Mouse (Mus musculus) thymus, adult 2 months (tissue): ENCODE measurements around the gene Sema4g. TPM values are rescaled to one million over a fixed set of nuclear protein-coding genes. Genes with fewer than 3 reads are reported as not detected.

Source experiments
- DNase-seq: peaks from one replicate; pipeline ENCODE4 v3.0.0; 2021
- H3K27ac ChIP-seq: fragments of 200-500 bp; 2 replicates; pipeline ENCODE4 v1.5.1; 2012; ENCODE audit warnings: low read length, control low read depth; ENCODE audit not compliant: control insufficient read depth, insufficient read depth
- H3K27me3 ChIP-seq: fragments of 200-500 bp; 2 replicates; pipeline ENCODE4 v1.6.1; 2012; ENCODE audit warnings: mild to moderate bottlenecking, low read length, moderate library complexity, mixed read lengths; ENCODE audit not compliant: control insufficient read depth, insufficient read depth
- H3K36me3 ChIP-seq: fragments of 200-500 bp; 2 replicates; pipeline ENCODE4 v1.6.1; 2012; ENCODE audit warnings: mild to moderate bottlenecking, low read length, moderate library complexity; ENCODE audit not compliant: control insufficient read depth, insufficient read depth
- H3K4me1 ChIP-seq: fragments of 200-500 bp; replicated peaks from 2 replicates; pipeline ENCODE4 v1.6.1; 2012; ENCODE audit warnings: low read length; ENCODE audit not compliant: control insufficient read depth, insufficient read depth
- H3K4me3 ChIP-seq: fragments of 200-500 bp; 2 replicates; pipeline ENCODE4 v1.5.1; 2012; ENCODE audit warnings: mild to moderate bottlenecking, low read length, control low read depth, moderate library complexity; ENCODE audit not compliant: control insufficient read depth, insufficient read depth
- CTCF ChIP-seq: fragments of 200-500 bp; IDR thresholded peaks from 2 replicates; pipeline ENCODE4 v1.5.1; 2012; ENCODE audit warnings: mild to moderate bottlenecking, control low read depth, low read length, moderate library complexity, borderline replicate concordance; ENCODE audit not compliant: control insufficient read depth, poor library complexity, insufficient read depth; ENCODE audit errors: extremely low read depth
- POLR2A ChIP-seq: fragments of 200-500 bp; IDR thresholded peaks from 2 replicates; pipeline ENCODE4 v1.6.1; 2012; ENCODE audit warnings: mild to moderate bottlenecking, low read length, control low read depth, moderate library complexity; ENCODE audit not compliant: control insufficient read depth, poor library complexity, insufficient read depth; ENCODE audit errors: extremely low read depth
- WGBS: fragments of 180-500 bp; shearing (Covaris S2); methylation state at CpG from one replicate; pipeline ENCODE4 v1.1.7; 2018; 5-methylcytosine and 5-hydroxymethylcytosine counted together
- polyA plus RNA-seq: library from polyadenylated mRNA; depleted of rRNA; stranded (reverse); fragments of >200 nt; gene quantifications from 2 replicates; pipeline ENCODE4 v1.2.3, GENCODE M21; 2012

The Sema4g gene
- polyA plus RNA-seq, 1 experiment = 13.7 TPM

DNA sequence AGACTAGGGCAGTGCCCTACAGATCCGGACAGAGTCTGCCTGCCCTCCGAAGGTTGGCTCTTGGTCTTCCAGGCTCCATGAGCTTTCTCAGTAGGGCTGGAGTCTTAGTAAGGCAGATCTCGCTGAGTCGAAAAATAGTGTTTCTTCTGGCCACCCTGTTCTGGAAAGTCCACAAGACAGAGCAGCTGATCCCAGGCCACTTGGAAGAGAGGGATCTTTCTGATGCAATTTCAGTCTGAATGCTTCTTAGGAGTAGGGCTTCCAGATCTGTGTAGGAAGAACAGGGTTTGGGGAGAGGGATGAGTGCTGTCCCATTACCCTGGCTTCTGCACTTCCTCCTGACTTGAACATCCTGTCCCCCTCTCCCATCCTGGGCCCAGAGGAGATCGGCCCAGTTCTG, 56.8 kb downstream of the Sema4g start, which contains the start of gene Pdzd7:
Gene Pdzd7, minus strand, starts transcription at position 67 of the 400 bp plus-strand sequence.
- TF ChIP-seq CTCF (no peak), POLR2A (no peak)
- H3K27me3 ChIP-seq = no peaks in the 10 kb centered on the region; the same call in 1 of the 2 replicates

DNA sequence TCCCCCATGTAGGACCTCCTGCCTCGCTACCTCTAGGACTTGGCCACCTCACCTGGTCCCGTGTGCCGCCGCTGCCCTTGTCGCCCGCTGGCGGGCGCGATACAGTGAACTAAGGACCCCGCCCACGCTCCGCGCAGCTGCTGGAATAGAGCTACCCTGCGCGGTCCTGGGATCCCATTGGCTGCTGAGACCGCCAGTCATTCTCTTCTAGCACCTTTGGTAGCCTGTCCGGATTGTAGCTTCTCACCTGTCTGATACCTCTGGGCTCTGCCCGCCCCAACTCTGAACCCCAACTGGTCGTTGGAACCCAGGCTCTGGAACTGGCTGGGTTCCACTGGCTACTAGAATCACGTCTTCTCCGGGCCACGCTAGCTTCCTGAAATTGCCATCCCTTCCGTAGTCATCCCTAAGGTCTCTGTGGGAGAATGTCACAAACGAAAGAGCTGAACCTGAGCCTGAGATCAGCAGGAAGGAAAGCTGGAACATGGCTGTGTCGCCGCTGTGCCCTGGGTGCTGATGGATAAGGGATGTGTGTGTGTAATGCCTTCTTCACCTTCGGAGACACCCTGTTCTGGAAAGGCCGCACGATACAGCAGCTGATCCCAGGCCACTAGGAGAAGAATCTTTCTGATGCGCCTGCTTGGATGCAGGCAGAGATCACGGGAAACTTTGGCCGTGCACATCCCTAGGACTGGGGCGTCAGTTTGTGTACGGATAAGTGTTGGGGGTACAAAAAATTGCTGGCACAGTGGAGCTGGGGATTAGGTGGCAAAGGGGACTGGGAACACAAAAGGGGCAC, 57.8 kb downstream of the Sema4g start:
- peak; percentile 82 for DNase-seq
- Histone ChIP-seq H3K4me1 (peaks cover 21% of the 10 kb centered on the region), H3K4me3 (peak overlapping the region; percentile 76), H3K27me3 (no peaks in the 10 kb centered on the region; the same call in 1 of the 2 replicates), H3K27ac (0 out of 2 replicates have a peak overlapping the region, but pooled peaks have one; percentile 0), H3K36me3 (no peaks in the 10 kb centered on the region; the same call in 1 of the 2 replicates)
- 3% methylated on average over 34 of the region's 34 CpGs for WGBS
- TF ChIP-seq CTCF (no peak; the same call in 1 of the 2 replicates), POLR2A (no peak)

More for the DNA sequence above, 56.8 kb downstream of the Sema4g start, which contains the start of gene Pdzd7:
- Histone ChIP-seq H3K4me3 (peak within 1 kb of the TSS; percentile 76), H3K4me1 (peaks cover 21% of the 10 kb centered on the region), H3K36me3 (no peaks in the 10 kb centered on the region; the same call in 1 of the 2 replicates), H3K27ac (no peak within 1 kb of the TSS)
- DNase-seq = no peak
- WGBS = 80% methylated on average over 5 of the region's 5 CpGs

DNA sequence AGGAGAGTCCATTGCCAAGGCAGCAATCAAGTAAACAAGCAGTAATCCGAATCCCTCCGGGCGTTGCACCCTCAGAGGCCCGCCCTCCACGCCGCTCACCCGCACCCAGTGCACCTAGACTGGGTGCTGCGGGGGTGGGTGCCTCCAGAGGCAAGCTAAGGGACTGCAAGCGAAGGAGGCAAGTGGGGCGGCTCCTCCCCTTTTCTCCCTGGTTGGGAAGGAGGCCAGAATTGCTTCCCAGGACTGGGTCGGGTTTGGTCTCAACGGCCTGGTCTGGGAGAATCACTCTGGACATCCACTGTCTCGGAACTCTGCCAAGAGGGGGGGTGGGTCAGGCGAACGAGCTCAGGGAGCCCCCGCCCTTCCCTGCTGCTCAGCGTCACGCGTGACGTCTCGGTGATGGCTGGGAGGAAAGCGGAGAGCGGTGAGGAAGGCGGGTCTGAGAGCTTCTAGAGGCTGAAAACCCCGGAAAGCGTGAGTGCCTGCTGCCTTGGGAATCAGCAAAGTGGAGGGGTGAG, 58.6 kb downstream of the Sema4g start, which contains the start of gene Sfxn3:
Gene Sfxn3, plus strand, starts transcription at position 87 of the 518 bp plus-strand sequence.
- Histone ChIP-seq H3K4me1 (peaks cover 21% of the 10 kb centered on the region), H3K27me3 (no peaks in the 10 kb centered on the region; the same call in 1 of the 2 replicates), H3K36me3 (no peaks in the 10 kb centered on the region; the same call in 1 of the 2 replicates), H3K27ac (peak within 1 kb of the TSS; percentile 88), H3K4me3 (peak within 1 kb of the TSS; percentile 76)
- DNase-seq = peak; percentile 89
- WGBS = 0% methylated on average over 26 of the region's 26 CpGs
- TF ChIP-seq CTCF (peak; percentile 85), POLR2A (peak; percentile 80; the same call in 1 of the 2 replicates)

DNA sequence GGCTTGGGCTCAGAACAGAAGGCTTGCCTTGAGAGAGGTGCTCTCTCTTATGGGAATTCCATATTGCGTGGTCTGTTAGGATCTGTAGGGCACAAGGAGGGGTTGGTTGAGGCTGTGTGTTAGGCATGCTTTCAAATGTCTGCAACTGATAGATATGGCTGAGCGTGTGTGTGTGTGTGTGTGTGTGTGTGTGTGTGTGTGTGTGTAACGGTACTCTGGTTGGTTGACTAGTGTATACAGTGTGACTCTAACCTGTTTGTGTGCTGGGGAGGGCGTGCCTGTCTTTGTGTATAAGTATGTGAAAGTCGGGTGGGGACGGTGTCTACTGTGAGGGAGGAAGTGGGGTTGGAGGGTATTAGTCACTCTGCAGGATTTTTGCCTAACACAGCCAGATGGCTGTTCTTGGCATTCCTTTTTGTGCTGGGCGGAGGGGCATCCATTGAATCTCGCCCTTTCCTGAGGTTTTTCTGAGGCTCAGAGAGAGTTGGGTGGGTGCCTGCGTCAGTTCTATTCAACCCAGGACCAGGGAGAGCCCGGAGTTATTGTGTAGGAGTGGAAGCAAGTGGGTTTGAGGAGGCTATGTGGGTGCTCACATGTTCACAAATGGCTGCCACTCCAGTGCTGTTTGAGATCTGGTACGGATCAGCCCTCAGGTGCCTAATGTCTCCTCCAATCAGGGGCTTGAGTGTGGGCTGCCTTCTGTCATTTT, 59.2 kb downstream of the Sema4g start:
- Histone ChIP-seq H3K27ac (peak overlapping the region; percentile 88), H3K4me1 (peaks cover 21% of the 10 kb centered on the region), H3K4me3 (peak overlapping the region; percentile 76), H3K27me3 (no peaks in the 10 kb centered on the region; the same call in 1 of the 2 replicates), H3K36me3 (peaks cover 6% of the 10 kb centered on the region; the same call in 1 of the 2 replicates)
- DNase-seq = peak; percentile 59
- WGBS = 7% methylated on average over 11 of the region's 11 CpGs
- no peak for TF ChIP-seq POLR2A
- no peak for TF ChIP-seq CTCF

DNA sequence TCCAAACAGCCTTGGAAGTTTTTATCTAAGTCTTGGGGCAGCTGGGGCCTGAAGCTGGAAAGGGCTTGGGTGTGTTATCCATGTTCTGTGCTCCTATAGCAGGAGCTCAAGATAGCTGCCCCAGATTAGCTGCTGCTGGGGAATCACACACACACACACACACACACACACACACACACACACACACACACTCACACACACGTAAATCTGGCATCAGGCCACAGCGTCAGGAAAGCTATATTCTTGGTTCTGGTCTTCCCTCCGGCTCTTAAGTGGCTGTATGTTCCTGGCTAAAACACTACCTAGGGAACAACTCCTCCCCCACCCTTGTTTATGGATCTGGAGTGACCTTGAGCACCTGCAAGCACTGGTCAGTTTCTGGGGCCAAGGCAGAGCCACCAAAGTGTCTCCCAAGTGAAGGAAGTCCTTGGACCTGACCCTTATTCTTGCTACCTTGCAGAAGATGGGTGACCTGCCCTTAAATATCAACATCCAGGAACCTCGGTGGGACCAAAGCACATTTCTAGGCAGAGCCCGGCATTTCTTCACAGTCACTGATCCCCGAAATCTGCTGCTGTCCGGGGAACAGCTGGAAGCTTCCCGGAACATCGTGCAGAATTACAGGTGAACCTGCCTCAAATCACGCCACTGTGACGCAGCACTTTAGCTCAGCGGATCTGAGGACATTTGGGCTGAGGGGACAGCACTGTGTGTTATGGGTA, 59.9 kb downstream of the Sema4g start:
- peaks cover 6% of the 10 kb centered on the region; the same call in 1 of the 2 replicates for H3K36me3 ChIP-seq
- peak overlapping the region; percentile 76; the same call in 1 of the 2 replicates for H3K4me3 ChIP-seq
- DNase-seq = no peak
- WGBS = 94% methylated on average over 12 of the region's 12 CpGs
- no peak for TF ChIP-seq POLR2A
- TF ChIP-seq CTCF = no peak
- H3K27ac ChIP-seq = peak overlapping the region; percentile 88
- no peaks in the 10 kb centered on the region; the same call in 1 of the 2 replicates for H3K27me3 ChIP-seq
- H3K4me1 ChIP-seq = peaks cover 21% of the 10 kb centered on the region
